Mouse (Mus musculus) kidney, adult 2 months (tissue): ENCODE measurements around the gene Atp8a1.

Source experiments
- CTCF ChIP-seq: fragments of 200-500 bp; conservative IDR thresholded peaks from 2 replicates; pipeline ENCODE4 v1.5.1; 2011; ENCODE audit warnings: low read depth, mild to moderate bottlenecking, control low read depth, low read length, moderate library complexity, mixed read lengths; ENCODE audit not compliant: insufficient read depth, insufficient read length
- POLR2A ChIP-seq: fragments of 200-500 bp; IDR thresholded peaks from one replicate; pipeline ENCODE4 v1.6.1; 2011; ENCODE audit warnings: low read depth, low read length, control low read depth

DNA sequence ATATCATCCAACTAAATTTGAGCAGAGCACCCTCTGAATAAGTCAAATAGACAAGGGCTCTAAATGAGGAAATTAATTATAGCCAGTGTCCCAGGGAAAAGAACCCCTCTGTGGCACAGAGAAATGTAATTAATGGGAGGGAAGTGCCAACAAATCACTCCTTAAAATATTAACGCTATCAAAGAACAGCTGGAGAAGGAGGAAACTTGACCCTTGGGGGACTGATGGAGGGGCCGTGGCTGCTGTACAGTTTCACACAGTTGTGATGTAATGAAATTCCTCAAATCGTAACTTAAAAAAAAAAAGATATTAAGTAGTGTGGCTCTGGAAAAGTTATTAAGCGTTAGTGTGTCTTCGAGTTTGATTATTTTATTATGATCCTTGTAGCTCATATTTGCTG is 241.3 kb downstream of the Atp8a1 start:
- TF ChIP-seq POLR2A (no peak), CTCF (no peak)
